Mouse (Mus musculus): ENCODE measurements at regions not wholly inside any gene's neighbourhood (a gene's known extent, or its start where the extent isn't known, plus 50 kb on each side); places are given as distances from the start of the nearest gene placed in this dataset.

DNA sequence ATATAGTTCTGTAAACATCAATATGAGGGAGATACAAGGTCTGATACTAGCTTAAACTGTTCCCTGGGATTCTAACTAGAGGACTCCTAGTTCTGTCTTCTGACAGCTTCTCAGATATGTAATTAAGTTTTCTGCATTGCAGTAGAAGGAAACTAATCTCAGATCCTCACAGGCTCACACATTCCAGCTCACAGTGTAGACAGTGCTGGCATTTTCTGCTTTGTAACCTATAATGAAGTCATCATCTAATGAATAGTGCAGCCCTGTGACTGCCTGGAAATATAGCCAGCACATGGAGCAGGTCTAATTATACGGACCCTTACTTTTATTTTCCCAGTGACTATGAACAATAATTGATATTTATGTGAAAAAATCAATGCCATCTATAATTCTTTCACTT lies 331.2 kb upstream of the Celf2 start:
- no peak for DNase-seq

DNA sequence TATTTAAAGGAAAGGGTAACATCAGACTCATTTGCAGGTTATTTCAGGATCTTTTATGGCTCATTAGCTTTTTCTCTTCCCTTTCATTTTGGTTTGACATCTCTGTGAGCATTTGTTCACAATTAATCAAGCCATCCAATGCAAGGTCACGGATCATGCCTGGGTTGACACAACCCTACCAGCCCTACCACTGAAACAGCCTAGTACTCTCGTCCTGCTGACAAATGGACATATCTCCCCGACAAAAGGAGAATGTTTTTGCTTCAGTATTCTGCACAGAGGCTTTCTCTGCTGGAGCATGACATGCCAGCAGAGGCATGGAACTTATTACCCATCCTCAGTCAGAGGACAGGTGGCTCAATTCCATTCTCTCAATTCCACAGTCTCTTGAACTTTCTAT lies 328.5 kb upstream of the Celf2 start:
- DNase-seq: no peak

DNA sequence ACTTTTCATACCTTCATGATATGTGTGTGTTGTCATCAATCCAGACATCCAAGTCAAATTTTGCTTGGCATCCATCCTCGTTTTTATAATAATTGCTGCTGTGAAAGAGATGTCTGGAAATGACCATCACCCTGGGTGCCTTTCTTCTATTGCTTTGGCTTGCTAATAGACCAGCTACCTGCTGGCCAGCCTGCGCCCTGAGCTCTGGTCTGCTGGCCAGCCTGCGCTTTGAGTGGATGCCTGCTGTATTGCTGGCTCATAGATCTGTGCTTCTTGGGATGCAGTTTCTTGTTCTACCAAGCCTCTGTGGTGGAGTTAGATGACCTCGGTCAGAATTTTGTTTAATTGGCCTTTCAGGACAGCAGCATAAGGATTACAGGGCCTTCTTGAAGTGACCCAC lies 321.9 kb upstream of the Celf2 start:
- no peak for DNase-seq

DNA sequence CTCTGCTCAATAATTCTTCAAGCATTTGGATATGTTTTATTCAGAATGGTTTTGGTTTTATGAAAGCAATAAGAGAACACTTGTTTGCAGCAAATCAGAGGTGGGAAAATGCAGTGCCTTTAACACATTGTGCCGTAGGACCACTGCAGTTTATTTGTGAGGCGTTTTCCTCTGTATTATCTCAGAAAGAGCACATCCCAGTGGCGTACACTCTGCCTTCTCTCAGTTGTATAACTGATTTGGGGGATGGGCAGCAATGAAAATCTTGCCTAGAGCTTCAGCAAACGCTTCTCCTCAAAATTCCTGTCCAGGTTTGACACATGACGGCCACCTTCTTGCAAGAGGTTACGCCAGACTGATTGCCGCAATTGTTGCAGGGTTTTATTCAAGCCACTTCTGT lies 316.9 kb upstream of the Celf2 start:
- DNase-seq: no peak

DNA sequence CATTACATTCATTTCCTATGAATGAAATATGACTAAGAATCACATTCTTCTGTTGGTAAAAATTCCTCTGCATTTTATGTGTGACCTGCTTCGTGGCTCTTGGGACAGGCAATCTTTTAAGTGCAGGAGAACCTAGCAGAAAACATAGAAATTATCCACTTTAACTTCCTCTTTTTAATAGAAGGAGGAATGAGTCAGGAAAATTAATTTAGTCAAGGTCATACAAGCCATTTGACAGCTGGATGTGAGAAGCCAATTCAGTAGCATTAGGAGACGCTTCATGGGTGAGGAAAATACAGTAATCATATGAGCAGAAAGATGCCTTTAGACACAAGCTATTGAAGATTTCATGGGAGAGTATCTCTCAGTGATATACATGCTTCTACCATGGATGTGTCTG lies 287.1 kb upstream of the Celf2 start:
- DNase-seq: no peak

DNA sequence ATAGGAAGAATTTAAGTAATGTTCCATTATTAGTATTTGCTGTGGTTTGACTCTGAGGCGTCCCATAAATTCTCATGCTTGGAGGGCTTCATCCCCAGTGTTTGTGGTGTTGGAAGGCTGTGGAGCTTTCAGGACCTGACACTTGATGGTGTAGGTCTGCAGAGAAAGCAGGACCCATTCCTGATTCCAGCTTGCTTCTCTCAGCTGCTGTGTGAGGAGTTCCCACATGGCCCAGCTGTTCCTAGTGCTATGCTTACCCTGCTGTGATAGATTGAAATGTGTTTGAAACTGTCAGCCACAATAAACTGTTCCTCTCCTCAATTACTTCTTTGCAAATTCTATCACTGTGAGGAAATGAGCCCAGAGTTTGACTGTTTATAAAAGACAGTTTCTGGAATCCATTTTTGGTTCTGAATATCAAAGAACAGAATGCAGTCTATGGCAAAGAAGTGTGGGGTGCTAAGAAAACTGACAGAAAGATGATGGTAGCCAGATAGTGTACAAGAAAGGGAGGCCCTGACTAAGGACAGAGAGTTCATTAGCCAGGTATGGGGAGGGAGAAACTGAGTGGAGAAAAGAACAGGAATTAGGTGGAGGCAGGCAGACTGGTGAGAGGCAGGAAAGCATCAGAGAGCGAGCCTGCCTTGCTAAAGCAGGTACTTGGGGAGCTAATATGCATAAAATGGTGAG lies 283.2 kb upstream of the Celf2 start:
- no peak for DNase-seq

DNA sequence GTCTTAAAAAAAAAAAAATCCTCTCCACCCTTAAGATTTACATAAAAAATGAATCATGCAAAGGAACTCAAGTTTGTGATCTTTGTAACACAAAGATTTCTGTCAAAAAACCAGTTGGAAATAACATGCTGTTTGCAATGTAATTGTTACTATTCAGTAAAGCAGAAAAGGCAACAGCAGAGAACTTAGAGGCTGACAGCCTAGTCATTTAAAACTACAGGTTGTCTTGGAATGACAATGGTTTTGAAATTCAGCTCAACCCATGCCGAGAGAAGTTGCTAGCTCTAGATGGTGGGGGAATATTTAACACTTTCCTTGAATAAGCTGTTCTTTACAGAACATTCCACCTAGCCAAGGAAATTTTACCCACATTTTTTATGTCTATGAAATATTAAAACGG lies 269.2 kb upstream of the Celf2 start:
- no peak for DNase-seq

DNA sequence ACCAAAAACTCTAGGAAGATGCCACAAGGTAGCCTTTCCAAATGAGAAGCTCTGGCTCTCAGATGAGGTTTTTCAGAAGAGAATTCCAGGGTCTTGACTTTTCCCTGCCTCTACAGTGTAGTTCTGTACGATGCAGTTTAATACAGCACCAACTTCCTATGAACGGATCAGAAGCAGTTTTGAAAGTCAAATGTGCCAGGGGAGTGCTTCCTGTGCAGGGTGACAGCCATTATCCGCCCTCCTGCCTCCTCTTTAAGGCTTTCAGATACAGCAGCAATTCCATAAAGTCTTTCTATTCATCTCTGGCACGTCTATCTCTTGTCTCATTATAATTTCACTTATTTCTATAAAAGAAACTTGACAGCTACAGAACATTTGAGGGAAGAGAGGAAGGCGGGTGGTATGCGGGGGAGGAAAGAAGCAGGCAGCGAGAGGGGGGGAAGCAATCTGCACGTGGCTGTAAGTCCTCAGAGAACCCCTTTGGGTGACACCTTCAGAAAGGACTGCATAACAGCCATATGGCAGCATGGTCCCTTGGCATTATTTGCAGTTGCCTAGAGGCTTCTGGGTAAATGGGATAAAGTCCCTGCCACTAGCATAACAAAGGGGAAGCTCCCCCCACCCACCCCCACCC lies 224.9 kb upstream of the Celf2 start:
- DNase-seq: no peak

DNA sequence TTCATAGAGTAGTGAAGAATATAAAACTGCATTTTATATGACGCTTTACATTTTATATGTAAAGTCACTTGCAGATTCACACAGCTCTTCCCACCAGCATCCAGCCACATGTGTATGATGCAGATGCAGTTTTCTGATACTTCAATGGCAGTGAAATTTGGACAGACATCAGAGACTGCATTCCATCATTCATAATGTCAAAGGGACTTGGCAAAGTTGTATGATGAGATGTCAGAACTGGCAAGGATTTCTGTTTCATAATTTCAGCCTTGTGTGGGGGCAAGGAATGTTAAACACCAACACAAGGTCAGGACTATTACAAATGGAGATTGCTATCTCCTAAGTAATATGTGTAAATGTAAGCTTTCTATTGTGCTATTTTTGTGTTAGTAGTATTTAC lies 221.6 kb upstream of the Celf2 start:
- no peak for DNase-seq

DNA sequence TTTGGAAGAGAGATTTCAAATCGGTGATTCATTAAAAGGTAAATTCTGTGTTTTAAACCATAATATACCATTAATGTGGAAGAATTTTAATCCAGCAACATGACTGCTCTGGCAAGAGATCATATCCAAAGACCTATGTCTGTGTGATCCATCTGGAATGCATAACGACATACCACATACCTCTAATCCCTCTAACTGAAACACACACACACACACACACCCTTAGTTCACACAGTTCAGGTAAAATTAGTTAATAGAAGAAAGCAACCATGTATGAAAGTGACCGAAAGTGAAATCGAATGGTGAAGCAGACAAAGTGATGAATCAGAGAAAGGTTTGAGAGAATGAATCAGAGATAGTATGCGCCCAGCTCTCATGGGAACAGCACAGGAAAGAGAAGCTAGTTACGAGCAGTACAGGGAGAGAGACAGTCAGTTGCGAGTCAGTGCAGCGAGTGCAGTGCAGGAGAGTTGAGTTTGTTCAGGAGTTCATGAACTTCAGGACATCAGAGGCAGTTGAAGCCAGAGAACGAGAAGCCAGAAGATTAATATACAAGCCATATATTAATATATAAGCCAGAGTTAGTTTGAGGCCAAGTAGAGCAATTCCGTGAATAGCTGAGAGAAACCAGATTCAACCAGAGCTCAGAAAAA lies 213.0 kb upstream of the Celf2 start:
- no peak for DNase-seq

DNA sequence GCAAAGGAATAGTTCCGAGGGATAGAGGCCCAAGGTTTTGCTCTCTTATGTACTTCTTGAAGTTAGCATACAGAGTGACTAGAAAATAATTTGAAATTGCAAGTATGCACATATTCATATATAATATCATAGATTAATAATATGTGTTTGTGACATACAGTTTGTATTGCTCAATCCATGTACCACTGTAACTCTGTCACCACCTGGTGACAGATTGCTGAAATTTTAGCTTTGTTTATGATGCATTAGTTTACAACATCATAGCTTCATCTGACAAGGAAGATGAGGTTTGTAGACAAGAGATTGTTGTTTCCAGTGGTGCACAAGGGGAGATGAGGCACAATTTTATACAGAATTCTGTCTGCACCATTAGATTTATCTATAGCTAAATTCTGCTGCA lies 201.7 kb upstream of the Celf2 start:
- DNase-seq: no peak

DNA sequence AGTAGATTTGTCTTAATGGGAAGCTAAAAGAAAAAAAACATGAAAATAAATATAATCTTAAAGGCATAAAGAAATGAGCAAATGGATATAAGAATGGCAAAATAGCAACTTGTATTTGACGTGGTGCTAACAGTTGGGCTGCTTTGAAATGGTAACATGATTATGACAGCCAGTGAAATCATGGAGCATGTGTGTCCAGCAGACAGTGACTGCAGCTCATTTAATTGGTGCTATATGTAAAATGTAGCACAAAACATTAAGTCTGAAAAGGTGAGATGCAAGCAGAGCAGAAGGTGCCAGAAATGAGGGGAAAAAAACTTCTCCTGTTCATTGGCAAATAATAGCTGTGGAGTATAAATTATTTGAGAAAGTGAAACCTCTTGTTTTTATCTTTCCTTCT lies 201.1 kb upstream of the Celf2 start:
- DNase-seq: no peak

DNA sequence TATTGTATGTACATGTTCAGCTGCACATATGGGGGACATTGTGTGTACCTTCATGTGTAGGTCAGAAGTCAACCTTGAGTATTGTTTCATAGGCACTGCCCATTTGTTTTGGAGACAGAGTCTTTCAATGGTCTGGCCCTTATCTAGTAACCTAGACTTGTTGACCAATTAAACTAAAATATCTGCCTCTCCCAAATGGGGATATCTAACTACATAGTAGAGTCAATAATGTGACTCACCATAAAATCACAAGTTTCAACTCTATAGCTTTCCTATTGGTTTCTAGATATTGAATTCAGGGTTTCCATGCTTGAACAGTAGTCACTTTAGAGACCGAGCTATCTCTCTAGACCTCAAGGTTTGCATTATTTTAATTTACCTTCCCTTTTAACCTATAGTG lies 174.0 kb upstream of the Celf2 start:
- DNase-seq: no peak

DNA sequence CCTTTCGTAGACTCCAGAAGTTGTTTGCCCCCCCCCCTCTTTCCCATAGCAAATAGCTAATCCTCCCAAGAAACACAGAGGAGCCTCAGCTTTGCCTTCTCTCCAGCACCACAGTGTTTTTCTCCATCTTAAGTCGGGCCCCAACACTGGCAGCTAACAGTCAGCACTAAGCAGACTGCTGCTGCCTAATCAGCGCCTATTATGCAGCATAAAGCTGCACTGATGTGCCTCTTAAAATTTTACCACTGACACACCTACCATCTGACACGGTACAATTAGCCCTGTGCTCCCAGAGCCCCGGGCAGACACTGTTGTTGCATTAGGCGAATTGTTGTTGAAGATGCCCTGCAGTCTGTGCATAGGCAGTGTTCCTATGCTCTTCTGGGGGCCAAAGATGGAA lies 131.5 kb upstream of the Celf2 start:
- no peak for DNase-seq

DNA sequence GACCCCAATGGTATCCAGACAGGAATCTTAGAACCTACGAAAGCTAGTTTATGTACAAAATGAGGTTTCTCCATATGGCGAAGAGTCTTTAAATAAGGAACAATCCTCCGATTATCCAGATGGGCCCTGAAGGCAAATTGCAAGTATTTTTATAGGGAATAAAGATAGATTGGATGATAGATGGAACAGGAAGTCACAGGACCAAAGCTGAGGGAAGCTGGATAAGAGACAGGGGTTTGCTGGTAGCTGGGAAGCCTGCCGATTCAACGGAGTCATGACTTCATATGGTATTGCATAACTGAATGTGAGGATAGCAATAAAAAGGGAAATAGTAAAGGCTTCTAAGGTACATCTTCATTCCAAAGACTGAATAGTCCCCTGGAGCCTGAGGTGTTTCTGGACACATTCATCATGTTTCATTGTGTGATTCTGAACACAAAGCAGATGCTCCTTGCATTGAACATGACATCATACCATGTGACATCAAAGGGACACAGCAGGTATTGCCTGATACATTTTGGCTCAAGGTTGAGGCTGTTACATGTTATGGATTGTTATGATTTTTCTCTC lies 113.4 kb upstream of the Celf2 start:
- no peak for DNase-seq

DNA sequence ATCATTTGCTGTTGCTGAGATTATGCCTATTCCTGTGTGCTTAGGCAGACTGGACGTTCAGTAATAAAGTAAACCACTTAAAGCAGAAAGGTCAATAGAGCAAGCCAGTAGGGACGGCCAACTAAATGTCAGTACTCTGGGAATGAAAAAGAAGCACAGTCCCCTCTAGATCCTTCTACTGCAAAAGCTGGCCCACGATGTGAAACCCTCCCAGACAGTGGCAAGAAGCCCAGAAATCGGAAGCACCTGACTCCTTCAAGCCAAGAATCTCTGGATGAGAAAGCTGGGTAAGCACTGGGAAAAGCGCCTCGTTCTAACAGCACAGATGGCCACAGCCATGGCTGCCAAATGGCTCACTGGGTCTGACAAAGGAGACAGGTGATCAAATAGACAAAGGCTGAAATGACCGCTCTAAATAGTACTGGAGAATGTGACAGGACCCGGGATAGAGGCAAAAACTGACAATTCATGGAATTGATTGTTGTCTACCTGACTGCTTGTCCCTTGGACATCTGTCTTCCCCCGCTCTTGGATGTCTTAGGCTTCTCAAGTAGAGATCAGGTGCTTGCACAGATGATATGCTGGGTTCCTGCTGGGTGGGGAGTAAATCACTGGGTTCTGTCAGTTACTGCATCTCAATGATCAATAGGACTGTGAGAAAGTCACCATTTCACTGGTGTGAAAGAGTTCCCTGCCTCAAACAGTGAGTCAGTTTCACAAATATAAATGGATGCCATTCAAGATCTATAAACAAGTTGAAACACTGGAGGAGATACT lies 110.7 kb upstream of the Celf2 start:
- peak; percentile 12 for DNase-seq

DNA sequence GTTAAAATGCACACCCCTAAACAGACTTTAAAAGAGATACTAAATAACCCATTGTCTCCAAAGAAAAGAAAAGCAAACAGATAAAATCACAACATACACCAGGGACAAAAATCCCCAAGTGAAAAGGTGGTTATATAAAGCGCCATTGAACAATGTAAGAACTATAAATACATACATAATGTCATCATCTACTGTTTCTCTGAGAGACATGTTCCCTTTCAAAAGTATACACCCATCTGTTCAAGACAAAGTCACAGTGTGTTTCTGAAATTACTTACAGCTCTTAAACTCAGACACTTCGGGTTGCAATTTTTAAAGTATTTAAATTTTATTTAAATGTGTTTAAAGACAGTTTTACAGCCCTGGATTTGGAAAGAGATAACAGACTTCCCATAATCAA lies 68.8 kb upstream of the Celf2 start:
- no peak for DNase-seq
